Mouse (Mus musculus) right cerebral cortex, postnatal 36 days (tissue): ENCODE measurements around the gene Lep.

Experiments
- DNase-seq, 2 experiments: peaks; one replicate each; pipeline ENCODE4 v3.0.0; 2022; ENCODE audit warnings: low spot score in 2 of 2, mixed read lengths in 1 of 2

Lep gene

DNA sequence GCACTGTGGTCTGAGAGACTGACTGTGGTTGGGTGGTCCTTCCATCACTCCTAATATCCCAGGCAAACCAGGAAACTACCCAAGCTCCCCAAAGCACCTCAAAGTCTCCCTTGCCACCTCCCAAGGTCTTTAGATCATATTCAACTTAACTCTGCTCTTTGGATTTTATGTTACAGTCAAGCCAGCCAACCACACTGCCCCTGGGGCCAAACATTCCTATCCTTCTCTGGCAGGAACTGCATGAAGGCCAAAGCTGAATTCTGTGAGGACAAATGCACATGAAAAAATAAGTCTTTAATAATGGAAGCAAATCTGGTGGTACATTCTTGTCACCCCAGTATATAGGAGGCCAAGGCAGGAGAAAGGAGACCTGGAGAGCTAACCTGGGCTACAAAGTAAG, 16.0 kb upstream of the Lep start:
- no peak for DNase-seq

DNA sequence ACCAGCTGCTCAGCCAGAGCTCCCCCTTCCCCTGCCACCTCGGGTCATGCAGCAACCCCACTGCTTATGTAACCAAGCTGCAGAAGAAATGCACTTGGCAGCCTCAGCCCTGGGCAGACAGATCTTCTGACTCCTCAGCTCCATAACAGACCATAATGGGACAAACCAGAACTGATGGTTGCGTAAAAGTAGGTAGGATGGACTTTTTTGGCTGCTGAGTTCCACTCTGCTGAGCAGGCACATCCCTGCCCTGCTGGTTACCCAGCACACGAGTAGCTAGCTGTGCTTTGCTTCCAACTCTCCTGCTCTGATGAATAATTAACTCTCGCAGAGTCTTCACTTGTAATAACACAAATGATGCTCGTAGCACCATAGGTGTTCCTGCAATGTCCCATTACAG, 10.1 kb upstream of the Lep start:
- no peak for DNase-seq

DNA sequence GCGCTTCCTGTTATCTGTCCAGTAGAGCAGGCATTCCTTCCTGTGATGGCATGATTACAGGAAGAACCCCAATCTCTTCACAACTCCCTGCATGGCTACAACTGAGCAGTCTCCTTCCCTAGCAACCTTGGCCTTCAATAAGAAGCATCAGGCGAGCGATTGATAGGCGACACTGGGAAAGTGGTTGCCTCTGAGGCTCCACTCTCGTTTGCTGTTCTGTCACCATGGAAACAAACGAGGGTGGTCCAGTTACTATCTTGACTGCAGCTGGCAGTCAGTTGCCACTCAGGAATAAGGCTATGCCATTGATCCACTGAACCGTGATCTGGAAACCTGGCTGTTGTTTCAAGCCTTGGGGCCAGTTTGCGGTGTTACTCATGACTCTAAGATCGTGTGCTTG, 7.8 kb upstream of the Lep start:
- DNase-seq = no peak

DNA sequence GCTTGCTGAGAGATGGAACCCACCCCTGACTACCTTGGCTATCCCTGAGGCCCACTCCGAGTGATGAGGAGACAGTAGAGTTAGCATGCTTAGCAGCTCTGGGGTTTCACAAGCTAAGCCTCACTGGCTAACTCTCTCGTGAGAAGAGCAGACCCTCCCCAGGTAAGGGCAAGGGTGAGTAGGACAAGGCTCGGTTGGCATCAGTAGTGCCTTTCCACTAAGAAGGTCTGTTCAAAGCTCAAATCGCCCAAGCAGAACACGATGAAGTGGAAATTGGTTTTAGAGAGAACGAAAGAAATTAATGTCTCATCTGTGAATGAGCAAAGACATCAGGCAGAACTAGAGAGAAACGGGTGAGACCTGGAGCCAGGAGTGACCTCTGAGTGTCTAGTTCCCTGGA, 6.8 kb upstream of the Lep start:
- DNase-seq = no peak

DNA sequence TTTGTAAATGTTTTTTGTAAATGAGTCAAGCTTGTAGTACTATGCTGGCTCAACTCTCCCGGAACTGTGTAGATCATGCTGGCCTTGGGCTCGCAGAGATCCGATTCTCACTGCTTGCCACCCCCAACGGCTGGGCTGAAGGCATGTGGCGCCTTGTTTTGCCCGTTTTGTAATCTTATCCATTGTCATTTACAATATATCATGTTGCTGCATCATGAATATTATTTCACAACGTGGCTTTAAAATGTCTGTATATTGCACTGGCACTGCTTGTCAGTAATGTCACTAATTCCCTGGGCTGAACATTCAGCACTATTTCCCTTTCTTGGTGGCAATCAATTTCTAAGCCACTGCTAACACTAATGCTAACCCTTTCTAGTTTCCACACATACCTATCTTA, 3.6 kb upstream of the Lep start:
- no peak for DNase-seq

DNA sequence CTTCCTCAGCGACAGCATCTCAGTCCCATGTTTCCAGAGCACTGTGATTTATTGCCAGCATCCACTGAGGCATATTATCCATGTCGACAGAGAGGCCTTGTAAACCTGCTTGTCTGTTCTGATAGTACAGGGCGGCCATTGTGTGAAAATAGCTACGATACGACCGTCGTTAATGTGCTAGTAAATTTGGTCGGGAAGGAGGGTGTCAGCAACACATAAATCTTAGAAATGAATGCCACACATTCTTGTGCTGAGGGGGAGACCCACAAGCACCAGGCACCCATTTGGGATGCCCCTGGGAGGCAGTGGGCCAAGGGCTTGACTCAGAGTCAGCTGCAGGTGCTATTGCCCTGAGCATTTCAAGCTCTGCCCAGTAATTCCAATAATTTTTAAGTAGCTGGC, 6.4 kb downstream of the Lep start:
- DNase-seq = no peak

DNA sequence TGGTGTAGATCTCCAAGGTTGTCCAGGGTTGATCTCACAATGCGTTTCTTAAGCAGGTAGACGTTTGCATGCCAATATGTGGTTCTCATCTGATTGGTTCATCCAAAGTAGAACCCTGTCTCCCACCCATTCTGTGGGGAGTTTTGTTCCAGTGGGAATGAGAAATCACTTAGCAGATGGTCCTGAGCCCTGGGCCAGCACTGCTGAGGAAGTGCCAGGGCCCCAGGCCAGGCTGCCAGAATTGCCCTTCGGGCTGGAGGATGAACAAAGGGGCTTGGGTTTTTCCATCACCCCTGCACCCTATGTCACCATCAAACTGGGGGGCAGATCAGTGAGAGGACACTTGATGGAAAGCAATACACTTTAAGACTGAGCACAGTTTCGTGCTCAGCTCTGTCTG, 12.2 kb downstream of the Lep start:
- no peak for DNase-seq

DNA sequence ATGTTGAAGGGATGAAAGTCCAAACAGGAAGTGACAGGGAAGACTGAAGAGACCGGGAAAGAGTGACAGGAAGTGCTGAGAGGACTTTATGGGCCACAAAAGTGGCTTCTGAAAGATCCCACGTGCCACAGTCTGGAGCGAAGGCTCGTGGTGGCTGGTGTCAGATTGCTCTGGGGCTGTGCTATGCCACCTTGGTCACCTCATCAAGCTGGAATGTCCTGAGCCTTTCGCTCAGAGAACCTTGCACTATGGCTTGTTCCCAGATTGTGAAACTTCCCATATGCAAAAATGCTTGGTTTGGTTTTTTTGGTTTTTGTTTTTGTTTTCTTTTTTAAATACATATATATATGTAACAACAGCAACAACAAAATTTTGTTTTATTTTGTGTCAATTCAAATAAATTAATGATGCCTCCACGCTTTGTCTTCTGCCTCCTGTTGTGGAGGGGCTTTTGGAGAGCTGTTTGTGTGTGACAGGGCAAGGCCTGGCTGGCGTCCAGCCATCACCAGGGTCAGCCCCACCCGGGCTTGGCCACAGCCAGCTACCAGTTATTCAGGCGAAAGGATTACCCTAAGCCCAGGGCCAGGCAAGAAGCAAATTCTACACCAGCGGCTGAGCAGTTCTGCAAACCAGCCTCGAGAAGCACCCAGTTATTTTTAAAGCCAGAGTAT, 13.6 kb downstream of the Lep start:
- DNase-seq = no peak

DNA sequence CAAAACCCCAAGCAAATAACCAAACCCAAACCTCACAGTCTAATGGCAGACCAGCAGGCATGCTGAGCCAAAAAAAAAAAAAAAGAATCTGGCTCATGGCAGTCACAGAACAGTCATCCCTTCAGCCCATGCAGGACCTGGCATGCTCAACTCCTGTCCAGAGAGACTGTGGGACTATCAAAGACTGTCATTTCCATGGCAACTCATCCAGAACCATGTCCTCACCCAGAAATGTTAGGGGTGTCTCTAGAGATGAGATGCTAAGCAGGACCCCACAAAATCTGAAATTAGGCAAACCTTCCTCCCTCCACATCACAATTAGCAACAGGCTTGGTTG, 14.1 kb downstream of the Lep start:
- DNase-seq = no peak

DNA sequence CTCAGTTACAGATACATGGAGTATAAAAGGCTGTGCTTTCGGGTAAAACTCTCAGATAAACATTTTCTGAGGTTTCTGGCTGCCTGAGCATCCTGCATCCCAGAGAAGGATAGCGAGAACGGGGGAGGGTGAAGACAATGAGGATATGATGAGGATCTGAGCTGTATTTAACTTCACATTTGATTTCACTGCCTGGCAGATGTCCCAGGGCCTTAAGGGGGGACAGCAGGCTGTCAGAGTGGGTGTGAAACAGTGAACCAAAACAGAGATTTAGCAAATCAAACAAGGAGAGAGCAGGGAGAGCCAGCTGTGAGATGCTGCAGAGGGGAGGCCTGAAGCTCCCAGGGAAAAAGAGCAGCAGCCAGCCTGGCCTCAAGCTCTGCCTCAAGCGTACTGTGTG, 19.3 kb downstream of the Lep start:
- peak; percentile 53 to 76 for DNase-seq

DNA sequence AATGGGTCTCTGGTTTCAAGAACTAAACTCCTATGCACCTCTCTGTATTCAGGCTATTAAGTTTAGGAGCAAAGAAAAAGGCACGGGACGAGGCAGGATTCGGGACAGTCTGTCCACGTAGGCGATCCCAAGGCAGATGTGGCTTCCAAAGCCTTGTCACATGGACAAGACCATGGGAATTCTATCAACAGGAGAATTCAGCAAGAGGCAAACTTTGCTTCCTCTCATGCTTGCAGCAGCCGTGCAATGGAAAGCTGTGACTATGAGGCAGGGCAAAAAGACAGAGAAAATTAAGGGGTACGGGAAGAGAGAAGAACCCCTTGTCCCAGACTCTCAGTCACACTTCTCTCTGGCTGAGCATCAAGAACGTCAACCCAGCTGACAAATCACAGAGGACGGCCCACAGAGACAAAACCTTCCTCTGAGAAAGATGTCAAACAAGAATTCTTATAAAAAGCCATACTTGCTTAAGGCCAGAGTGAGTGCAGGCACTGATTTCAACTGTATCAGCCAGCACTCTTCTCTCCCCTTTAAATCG, 21.9 kb downstream of the Lep start:
- DNase-seq = no peak

DNA sequence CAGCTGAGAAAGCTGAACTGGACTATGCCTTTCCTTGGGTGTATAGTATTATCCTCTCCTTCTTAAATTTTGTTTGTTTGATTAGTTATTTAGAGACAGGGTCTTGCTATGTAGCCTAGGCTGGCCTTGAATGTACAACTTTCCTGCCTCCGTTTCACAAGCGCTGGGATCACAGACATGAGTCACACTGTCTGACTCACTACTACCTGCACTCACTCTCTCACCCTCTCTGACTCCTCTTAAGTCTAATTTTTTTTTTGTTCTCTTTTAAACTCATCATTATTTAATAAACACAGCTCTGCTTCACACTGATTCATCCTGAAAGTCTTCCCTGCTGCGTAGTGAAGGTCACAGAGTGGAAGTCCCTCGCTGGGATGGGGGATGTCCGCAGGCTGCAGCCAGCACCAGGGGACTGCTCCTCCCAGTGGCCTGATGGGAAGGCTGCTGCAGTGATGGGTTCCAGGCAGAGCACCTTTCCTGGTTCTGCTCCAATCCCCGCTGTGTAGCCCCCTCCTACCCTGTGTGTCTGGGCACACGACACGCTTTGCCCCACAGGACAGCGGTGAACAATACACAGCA, 22.8 kb downstream of the Lep start:
- DNase-seq = no peak

DNA sequence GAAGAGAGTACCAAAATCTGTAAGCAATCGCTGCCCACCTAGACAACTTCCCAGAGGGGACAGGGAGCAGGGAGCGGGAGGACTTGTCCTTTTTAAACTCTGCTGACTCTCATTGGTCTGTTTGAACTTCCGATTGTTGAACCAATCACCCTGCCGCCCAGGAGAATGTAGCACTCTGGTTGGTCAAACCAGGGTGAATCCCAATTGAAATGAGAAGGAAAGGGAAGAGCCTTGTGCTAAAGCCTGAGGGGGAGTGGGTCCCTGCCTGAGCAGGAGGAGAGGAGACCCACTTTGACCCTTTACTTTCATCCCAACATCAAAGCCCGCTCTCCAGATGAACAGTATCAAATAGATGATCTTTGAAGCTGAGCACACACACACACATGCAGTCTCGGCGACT, 24.4 kb downstream of the Lep start:
- DNase-seq = no peak

DNA sequence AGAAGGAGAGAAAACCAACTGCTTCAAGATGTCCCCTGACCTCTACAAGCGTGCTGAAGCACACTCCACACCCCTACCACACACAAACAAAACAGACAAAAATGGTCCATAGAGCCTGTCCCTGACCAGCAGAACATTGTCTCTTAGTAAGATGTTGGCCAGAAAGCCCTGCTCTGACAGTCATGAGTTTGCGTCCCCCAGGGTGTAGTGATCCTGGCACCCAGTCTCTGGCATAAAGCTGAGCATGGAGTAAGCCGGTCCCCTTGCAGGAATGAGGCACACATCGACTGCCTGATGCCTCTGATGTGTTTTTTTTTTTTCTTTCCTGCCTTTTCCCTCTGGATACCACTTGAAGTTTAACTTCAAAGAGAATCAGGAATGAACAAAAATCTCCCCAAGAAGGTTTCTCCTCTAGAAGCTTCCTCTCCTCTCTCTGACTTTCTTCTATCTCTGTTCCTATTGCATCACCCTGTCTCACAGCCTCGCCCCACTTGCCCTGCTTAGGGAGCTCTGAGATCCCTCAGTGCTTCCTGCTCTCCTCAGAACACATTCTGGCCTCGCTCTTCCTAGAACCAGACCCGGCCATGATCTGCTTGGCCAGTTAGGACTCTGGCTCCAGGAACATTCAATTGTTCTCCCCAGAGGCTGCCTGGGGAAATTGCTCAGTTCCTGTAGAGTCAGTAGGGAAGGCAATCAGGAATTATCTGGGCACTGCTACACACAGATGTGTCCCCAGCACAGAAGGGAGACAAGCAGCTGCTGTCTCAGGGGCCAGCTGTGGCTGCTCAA, 28.1 kb downstream of the Lep start:
- DNase-seq = no peak

DNA sequence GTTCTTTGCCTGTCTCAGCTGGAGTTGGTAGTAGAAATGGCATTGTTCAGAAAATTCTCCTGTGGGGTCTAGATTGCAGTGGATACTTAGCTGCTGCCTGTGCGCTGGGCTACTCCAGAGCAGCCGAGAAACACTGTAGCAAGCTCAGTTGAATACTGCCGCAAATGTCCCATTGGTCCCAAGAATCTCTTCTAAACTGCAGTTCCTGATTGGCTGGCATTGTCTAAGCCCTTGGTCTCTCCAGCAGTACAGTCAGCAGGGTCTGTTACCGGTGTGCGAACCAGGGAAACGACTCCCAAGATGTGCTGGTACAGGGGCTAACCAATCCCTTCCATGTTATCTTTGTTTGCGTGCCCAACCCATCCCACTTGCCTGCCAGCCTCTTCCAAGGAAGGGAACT, 32.2 kb downstream of the Lep start:
- DNase-seq = no peak

DNA sequence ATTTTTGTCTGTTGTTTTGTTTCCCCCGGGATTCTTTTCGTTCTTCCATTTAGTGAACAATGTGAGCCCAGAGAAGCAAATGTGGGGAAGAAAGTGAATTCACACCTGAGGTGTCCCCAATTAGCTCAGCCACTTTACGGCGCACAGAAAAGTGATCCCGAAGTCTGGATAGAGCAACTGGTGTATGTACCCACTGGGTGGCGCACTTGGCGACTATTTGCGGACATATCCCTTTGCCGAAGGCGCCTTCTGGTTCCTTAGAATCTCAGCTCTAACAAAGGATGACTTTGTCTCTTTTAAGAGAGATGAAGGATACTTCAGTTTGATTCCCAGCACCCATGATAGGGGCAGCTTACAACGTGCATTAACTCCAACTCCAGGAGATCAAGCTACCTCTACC, 32.9 kb downstream of the Lep start:
- DNase-seq = peak in 1 of 2 experiments; percentile 14

DNA sequence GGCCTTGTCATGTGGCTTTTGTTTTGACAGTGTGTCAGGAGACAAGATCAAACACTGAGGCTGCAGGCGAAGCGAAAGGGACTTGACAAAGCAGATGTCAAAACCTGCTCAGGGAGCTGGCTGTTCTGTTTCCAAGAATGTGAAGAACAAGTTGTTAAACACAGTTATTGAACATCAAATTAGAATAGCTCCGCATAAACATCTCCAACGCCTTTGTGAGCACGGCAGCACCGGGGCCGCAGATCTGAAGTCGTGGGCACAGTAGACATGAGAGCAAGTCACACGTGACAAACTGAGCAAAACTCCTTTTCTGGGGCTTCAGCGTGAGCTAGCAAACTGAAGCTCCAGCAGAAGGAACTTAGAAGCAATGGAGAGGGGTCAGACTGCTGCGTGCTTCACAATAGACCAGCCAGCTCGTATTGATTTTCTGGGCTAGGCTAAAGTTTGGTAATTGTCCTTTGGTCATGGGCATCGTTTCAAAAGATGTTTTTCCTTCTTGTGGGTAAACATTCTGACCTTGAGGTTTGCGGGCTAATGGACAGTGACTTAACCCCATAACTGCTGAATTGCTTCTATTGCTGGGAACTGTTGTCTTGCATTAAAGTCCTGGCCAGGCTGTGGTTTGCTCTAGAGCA, 39.6 kb downstream of the Lep start:
- DNase-seq = peak; percentile 57 to 69

DNA sequence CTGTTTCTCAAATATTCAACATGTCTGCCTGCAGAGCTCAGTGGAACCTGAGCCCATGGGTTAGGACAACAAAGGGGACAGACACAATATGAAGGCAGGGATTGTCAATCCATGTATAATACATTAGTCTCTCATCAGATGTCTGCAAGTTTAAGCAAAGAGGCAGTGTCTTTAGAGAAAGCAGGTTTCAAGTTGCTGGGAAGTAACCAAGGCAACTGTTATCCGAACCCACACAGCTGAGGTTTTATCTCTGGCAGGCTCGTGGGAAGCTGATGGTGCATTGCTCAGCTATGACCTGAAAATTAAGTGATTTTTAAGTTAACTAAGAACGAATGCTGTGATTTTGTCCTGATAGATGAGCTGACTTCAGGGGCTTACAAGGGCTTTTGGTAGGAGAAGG, 40.4 kb downstream of the Lep start:
- DNase-seq = peak; percentile 34 to 45

DNA sequence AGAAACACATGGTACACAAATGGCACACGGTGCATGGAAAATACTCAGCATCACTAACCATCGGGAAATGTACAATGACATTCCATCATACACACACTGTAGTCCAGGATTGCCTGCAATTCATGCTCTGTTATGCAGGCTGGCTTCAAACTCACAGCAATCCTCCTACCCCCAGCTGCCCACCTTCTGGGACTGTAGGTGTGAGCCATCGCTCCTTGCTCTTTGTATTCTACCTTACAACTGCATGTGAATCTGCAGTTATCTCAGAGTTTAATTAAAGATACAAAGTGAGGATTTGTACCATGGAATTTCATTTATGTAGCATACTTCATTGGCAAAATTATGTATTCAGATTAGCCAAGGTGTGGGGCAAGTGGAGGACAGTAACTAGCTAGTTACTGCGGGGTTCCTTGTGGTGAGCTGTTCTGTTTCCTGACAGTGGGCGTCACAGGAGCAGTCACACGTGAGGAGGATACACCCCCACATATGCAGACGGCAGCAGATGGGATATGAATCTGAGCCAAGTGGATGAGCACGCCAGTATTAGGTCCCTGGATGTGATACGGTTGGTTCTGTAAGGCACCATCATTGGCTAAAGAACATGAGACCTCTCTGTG, 41.3 kb downstream of the Lep start:
- DNase-seq = peak; percentile 45 to 75

DNA sequence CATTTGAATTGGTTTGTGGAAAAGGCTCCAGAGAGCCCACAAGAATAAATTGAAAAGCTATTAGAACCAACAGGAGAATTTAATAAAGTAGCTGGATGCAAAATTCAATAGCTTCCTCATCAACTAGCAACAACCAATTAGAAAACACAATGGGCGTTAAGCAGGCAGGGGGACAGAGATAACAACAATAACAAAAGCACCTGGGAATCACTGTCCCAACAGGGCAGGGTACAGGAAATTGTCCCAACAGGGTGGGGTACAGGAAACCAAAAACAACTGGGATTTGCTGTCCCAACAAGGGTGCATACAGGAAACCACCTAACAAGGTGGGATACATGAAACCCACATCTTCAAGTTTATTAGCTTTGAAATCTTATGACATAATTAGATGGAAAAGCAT, 48.4 kb downstream of the Lep start:
- DNase-seq = no peak

DNA sequence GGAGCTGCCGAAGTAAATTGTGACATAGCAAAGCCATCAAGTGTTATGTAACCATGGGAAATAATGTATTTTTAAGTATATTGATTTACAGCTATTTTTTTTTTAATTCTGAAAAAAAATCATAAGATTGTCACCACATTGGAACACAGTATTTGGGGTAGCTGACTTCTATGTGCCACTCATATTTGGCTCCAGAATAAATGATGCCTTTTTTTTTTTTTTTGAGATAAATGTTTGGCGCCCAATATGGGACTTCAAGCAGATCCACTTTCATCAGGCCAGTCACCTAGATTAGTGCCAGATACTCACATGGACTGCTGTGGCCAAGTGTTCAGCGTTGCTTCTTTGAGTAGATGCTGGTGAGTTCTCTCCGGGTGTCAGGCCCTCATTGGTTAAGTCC, 51.5 kb downstream of the Lep start:
- no peak for DNase-seq

DNA sequence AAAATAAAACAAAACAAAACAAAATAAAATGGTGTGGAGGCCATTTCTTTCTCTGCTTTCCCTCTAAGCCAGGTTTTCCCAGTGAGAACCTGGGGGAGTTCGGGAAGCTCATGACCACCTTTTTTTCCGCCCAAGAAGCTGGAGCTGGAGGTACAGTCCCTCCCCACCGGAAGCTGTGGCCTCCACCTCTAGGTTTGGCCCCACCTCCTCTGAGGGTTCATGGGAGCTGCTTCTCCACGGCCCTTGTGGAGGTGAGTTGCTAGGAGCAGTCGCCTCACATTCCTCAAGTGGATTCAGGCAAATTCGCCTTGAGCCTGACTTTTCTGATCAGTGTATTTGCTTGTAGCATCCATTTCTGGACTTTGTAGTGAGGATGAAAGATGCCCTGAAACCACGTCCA, 55.7 kb downstream of the Lep start:
- DNase-seq = no peak
